Mouse (Mus musculus) liver, postnatal 0 days (tissue): ENCODE data around the gene Radil.

Experiments
- CTCF ChIP-seq: sonication (generic); IDR thresholded peaks from 2 replicates; pipeline ENCODE4 v1.5.1; 2016; ENCODE audit warnings: antibody characterized with exemption, low read depth
- EP300 ChIP-seq: IDR thresholded peaks from 2 replicates; pipeline ENCODE4 v1.6.1; 2016; ENCODE audit warnings: antibody characterized with exemption, low read depth, mild to moderate bottlenecking

- TF ChIP-seq CTCF = no peak
- no peak for TF ChIP-seq EP300
Measured at GRCm38 (mm10) chr5:142520360-142520759, 30.5 kb downstream of the Radil start.
